13 mouse cellular contexts compared by ENCODE assay signal in the genomic region with DNA sequence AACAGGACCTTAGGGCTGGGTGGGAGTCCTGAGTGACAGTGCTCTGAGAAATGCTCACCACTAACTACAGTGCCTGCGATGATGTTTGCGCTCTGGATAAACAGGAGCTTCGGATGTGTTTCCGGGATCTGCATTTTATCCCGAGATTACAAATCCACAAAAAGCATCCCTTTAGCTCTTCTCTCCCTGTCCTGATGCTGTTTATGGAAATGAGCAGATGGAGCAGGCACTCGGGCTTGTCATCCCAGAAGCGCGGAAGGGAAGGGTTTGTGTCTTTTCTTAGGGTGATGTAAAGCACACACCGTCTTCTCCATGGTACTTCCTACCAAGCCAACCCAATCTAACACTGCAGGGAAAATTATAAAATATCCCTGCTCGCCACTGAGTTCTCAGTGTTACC.
DNase-seq lines count a peak whose midpoint lies in the region; ATAC-seq and TF ChIP-seq lines count a peak whose summit lies in the region.
"Had no signal": no experiment of that assay in that cellular context is flagged by ENCODE, and none has a peak within 500 bp of the region (broad histone marks: within the 10 kb centered on the region; RNA-seq: fewer than 3 reads in every experiment).

No protein-coding gene starts in this region.

- no peak overlapping the region for H3K9ac ChIP-seq in forebrain, embryonic 13.5 days
- no peak overlapping the region for H3K9ac ChIP-seq in neural tube, embryonic 14.5 days (replicated peaks; ENCODE audit: low read depth, low read length)
- H3K9ac ChIP-seq: liver, embryonic 14.5 days; neural tube, embryonic 12.5 days had no signal

- no peak overlapping the region for H3K4me3 ChIP-seq in forebrain, embryonic 13.5 days
- no peak overlapping the region for H3K4me3 ChIP-seq in neural tube, embryonic 14.5 days (ENCODE audit: low read depth, low read length)
- no peak overlapping the region for H3K4me3 ChIP-seq in gastrocnemius, adult 2 months
- H3K4me3 ChIP-seq: neural tube, embryonic 12.5 days had no signal

- H3K36me3 ChIP-seq in forebrain, embryonic 13.5 days (ENCODE audit: poor library complexity, severe bottlenecking) = no peaks in the 10 kb centered on the region
- no peaks in the 10 kb centered on the region for H3K36me3 ChIP-seq in neural tube, embryonic 14.5 days (ENCODE audit: control insufficient read depth, insufficient read depth, low read length)
- H3K36me3 ChIP-seq: neural tube, embryonic 12.5 days had no signal

- peak overlapping the region; percentile 80 for H3K27ac ChIP-seq in forebrain, embryonic 13.5 days
- 0 out of 2 replicates have a peak overlapping the region, but pooled peaks have one; percentile 22 for H3K27ac ChIP-seq in neural tube, embryonic 14.5 days (ENCODE audit: low read depth, low read length)
- no peak overlapping the region for H3K27ac ChIP-seq in gastrocnemius, adult 2 months
- H3K27ac ChIP-seq: liver, embryonic 14.5 days; neural tube, embryonic 12.5 days had no signal

- no peak for TF ChIP-seq CTCF in gastrocnemius, adult 2 months (IDR thresholded peaks at IDR 0.05)

- no peak overlapping the region for H3K4me2 ChIP-seq in forebrain, embryonic 13.5 days
- no peak overlapping the region for H3K4me2 ChIP-seq in neural tube, embryonic 14.5 days (ENCODE audit: low read depth, low read length)

- peak; percentile 48 for ATAC-seq in forebrain, embryonic 13.5 days
- 0 out of 2 replicates have a peak, but pooled peaks have one; percentile 10 for ATAC-seq in neural tube, embryonic 14.5 days (ENCODE audit: low read depth)
- ATAC-seq: intestine, postnatal 0 days had no signal

- H3K27me3 ChIP-seq in forebrain, embryonic 13.5 days = no peaks in the 10 kb centered on the region
- H3K27me3 ChIP-seq in neural tube, embryonic 14.5 days (ENCODE audit: control insufficient read depth, insufficient read depth, low read length) = no peaks in the 10 kb centered on the region
- H3K27me3 ChIP-seq: neural tube, embryonic 12.5 days had no signal

- DNase-seq in layer of hippocampus, adult 18-20 months (ENCODE audit: low spot score in 2 of 2) = peak; percentile 24 to 67
- no peak for DNase-seq in layer of hippocampus, postnatal 10 days (ENCODE audit: low spot score in 2 of 2)
- peak; percentile 47 for DNase-seq in layer of hippocampus, postnatal 36 days
- DNase-seq in heart, postnatal 10 days = no peak
- DNase-seq in ovary, postnatal 10 days (ENCODE audit: low spot score) = no peak
- DNase-seq in gastrocnemius, adult 2 months = no peak
- DNase-seq: adrenal gland, postnatal 25 days; cerebellum, adult 9-10 months had no signal

- intact Hi-C loops in heart, postnatal 10 days (cut with DNase I) = no loop called here
- intact Hi-C loops in gastrocnemius, adult 2 months (cut with DNase I) = no loop called here

- WGBS in forebrain, embryonic 13.5 days = 75% methylated on average over 10 of the region's 10 CpGs
- WGBS in neural tube, embryonic 14.5 days = 77% methylated on average over 10 of the region's 10 CpGs

- no peaks in the 10 kb centered on the region for H3K9me3 ChIP-seq in forebrain, embryonic 13.5 days (replicated peaks)
- no peaks in the 10 kb centered on the region for H3K9me3 ChIP-seq in neural tube, embryonic 14.5 days (ENCODE audit: control insufficient read depth, low read length)
- H3K9me3 ChIP-seq: neural tube, embryonic 12.5 days had no signal

- peaks cover 30% of the 10 kb centered on the region for H3K4me1 ChIP-seq in forebrain, embryonic 13.5 days
- peaks cover 8% of the 10 kb centered on the region for H3K4me1 ChIP-seq in neural tube, embryonic 14.5 days (ENCODE audit: control insufficient read depth, insufficient read depth, low read length)

Comparison
In these comparisons a context has a peak if more than half of its experiments do, and no peak if none do; other contexts are left out.
1. DNase-seq: peak in layer of hippocampus, adult 18-20 months (2 of 2) and layer of hippocampus, postnatal 36 days (2 of 2); none in layer of hippocampus, postnatal 10 days (0 of 2), heart, postnatal 10 days (0 of 2), ovary, postnatal 10 days (single experiment) and gastrocnemius, adult 2 months (single experiment).